Mouse (Mus musculus) kidney, embryonic 16.5 days (tissue): ENCODE results near the gene Nipsnap2. TPM values are rescaled to one million over a fixed set of nuclear protein-coding genes. Genes with fewer than 3 reads are reported as not detected.
"Not testable (repeated sequence)": the region's sequence is repeated elsewhere in the genome, so short reads cannot be mapped to it uniquely, and the experiment has no call there.

ENCODE experiments used
- ATAC-seq: fragments of 200-750 bp; cut with Nextera tagmentation; 2 replicates; pipeline ENCODE4 v1.8.0; 2017; ENCODE audit warnings: moderate TSS enrichment; ENCODE audit not compliant: low FRiP score, low TSS enrichment
- H3K27ac ChIP-seq: fragments of 300-500 bp; sonication (generic); 2 replicates; pipeline ENCODE4 v1.5.1; 2014; ENCODE audit warnings: low read length
- H3K27me3 ChIP-seq: fragments of 300-500 bp; sonication (generic); 2 replicates; pipeline ENCODE4 v1.6.1; 2014; ENCODE audit warnings: low read length, control low read depth, mixed read lengths; ENCODE audit not compliant: insufficient read depth
- H3K36me3 ChIP-seq: fragments of 300-500 bp; sonication (generic); 2 replicates; pipeline ENCODE4 v1.6.1; 2014; ENCODE audit warnings: low read length, control low read depth, mixed read lengths; ENCODE audit not compliant: insufficient read depth
- H3K4me1 ChIP-seq: fragments of 300-500 bp; sonication (generic); 2 replicates; pipeline ENCODE4 v1.6.1; 2014; ENCODE audit warnings: low read length, control low read depth, mixed read lengths; ENCODE audit not compliant: insufficient read depth
- H3K4me2 ChIP-seq: fragments of 300-500 bp; sonication (generic); replicated peaks from 2 replicates; pipeline ENCODE4 v1.6.1; 2014; ENCODE audit warnings: low read depth, low read length
- H3K4me3 ChIP-seq: fragments of 300-500 bp; sonication (generic); 2 replicates; pipeline ENCODE4 v1.5.1; 2014; ENCODE audit warnings: mild to moderate bottlenecking, low read length
- H3K9ac ChIP-seq: fragments of 300-500 bp; sonication (generic); replicated peaks from 2 replicates; pipeline ENCODE4 v1.6.1; 2014; ENCODE audit warnings: low read length
- H3K9me3 ChIP-seq: fragments of 300-500 bp; sonication (generic); 2 replicates; pipeline ENCODE4 v1.6.1; 2016; ENCODE audit warnings: low read length, control low read depth
- WGBS: fragments of 180-500 bp; shearing (Covaris S2); extraction: QIAGEN DNeasy Blood & Tissue Kit; methylation state at CpG from one replicate; pipeline ENCODE4 v1.1.7; 2014; 5-methylcytosine and 5-hydroxymethylcytosine counted together
- polyA plus RNA-seq: library from polyadenylated mRNA; unstranded; fragments of >200 nt; fragmentation: Nextera tagmentation; extraction: Ambion mirVana; gene quantifications from 2 replicates; pipeline ENCODE4 v1.2.1, GENCODE M21; 2015

Gene Nipsnap2
- polyA plus RNA-seq, 1 experiment from 2014 or later, result 152 TPM

DNA sequence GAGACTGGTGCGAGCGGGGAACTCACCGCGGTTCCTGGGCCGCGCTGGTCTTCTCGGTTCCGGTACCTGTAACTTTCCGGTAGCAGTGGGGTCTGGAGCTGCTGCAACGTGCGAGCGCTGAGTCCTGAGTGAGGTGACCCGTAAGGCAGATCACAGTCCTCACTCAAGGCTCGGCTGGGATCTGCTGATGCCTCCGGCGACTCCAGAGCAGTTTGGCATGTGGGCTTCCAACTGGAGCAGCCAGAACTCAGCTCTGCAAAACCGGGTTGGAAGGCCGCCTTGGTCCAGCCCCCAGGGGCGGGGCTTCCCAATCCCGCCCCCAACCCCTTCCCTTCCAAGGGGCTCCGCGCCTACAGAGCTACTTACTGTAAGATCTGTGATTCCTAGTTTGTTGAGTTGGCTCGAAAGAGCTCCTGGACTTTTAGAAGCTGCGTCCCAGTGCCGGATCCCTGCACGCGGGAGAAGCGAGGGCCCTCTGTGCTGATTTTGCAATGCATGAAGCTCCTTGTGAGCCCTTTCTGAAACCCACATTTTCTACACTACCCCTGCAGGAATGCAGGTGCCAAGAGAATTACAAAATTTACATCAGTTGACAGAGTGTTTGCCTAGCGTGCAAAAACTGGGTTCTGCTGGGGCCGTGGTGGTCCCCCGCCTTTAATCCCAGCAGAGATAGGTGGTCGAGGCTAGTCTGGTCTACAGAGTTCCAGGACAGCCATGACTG, 54.3 kb downstream of the Nipsnap2 start:
- H3K4me3 ChIP-seq, result peak overlapping the region; percentile 70
- peak overlapping the region; percentile 94 for H3K4me2 ChIP-seq
- H3K9ac ChIP-seq, result peak overlapping the region; percentile 78
- peaks cover 2% of the 10 kb centered on the region; the same call in 1 of the 2 replicates for H3K36me3 ChIP-seq
- peak; percentile 96 for ATAC-seq
- WGBS, result 1% methylated on average over 32 of the region's 32 CpGs
- H3K27me3 ChIP-seq, result no peaks in the 10 kb centered on the region
- H3K27ac ChIP-seq, result peak overlapping the region; percentile 79
- H3K9me3 ChIP-seq, result no peaks in the 10 kb centered on the region
- H3K4me1 ChIP-seq, result peaks cover 15% of the 10 kb centered on the region

DNA sequence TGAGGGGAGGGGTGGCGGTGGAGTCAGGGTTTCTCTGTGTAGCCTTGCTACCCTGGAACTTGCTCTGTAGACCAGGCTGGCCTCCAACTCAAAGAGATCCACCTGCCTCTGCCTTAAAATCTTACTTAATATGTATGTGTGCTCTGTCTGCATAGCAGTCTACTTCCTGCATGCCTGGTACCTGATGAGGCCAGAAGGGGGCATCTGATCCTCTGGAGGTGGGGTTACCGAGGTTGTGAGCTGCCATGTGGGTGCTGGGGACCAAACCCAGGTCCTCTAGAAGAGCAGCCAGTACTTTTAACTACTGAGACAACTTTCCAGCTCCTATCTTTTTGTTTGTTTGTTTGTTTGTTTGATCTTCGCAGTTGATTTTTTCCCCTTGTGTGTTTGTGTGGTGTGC, 55.3 kb downstream of the Nipsnap2 start:
- H3K4me1 ChIP-seq, result peaks cover 15% of the 10 kb centered on the region
- WGBS, result 92% methylated on average over 3 of the region's 3 CpGs
- no peaks in the 10 kb centered on the region for H3K9me3 ChIP-seq
- ATAC-seq, result no peak
- H3K27me3 ChIP-seq, result no peaks in the 10 kb centered on the region
- H3K9ac ChIP-seq, result no peak overlapping the region
- no peak overlapping the region for H3K4me3 ChIP-seq
- H3K36me3 ChIP-seq, result peaks cover 2% of the 10 kb centered on the region; the same call in 1 of the 2 replicates
- no peak overlapping the region for H3K4me2 ChIP-seq
- H3K27ac ChIP-seq, result no peak overlapping the region

DNA sequence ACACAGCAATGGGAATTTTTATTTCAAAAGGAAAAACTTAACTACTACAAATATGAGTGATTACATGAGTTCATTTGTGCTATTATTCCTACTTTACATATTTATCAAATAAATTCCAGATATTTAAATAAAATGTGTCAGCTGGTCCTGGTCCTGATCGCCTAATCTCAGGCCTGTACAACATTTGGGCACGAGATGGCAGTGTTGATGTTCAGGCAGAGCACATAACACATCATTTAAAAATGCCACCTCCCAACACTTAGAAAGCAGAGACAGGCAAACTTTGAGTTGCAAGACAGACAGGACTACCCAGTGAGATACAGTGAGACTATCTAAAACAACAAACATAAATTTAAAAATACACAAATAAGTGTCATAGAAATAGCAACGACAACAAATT, 57.3 kb downstream of the Nipsnap2 start:
- H3K36me3 ChIP-seq, result no peaks in the 10 kb centered on the region
- H3K9me3 ChIP-seq, result no peaks in the 10 kb centered on the region
- H3K4me2 ChIP-seq, result no peak overlapping the region
- ATAC-seq, result no peak
- H3K4me1 ChIP-seq, result peaks cover 15% of the 10 kb centered on the region
- no peaks in the 10 kb centered on the region for H3K27me3 ChIP-seq
- H3K9ac ChIP-seq, result no peak overlapping the region
- WGBS, result 50% methylated on average over 3 of the region's 3 CpGs
- H3K4me3 ChIP-seq, result no peak overlapping the region
- no peak overlapping the region for H3K27ac ChIP-seq

DNA sequence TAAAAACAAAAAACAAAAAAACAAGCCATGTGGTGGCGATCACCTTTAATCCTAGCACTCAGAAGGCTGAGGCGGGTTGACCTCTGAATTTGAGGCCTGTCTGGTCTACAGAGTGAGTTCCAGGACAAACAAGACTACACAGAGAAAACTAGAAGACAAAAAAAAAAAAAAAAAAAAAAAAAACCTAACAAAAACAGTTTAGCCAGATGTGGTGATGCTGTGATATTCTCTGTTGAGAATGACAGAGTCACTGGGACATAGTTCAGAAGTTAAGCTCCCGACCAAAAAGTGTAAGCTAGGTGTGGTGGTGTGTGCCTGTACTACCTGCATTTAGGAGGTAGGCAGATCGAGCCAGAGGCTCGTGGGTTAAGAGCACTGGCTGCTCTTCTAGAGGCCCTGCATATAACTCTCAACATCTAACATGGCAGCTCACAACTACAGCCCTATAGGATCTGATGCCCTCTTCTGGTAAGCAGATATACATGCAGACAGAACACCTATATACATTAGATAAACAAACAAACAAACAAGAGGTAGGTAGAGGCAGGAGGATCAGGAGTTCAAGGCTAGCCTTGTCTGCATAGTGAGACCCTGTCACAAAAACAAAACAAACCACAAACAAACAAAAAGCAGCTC, 60.5 kb downstream of the Nipsnap2 start:
- Histone ChIP-seq H3K9me3 (no peaks in the 10 kb centered on the region), H3K4me1 (peaks cover 17% of the 10 kb centered on the region), H3K9ac (no peak overlapping the region), H3K4me3 (no peak overlapping the region), H3K36me3 (peaks cover 19% of the 10 kb centered on the region), H3K4me2 (no peak overlapping the region), H3K27me3 (no peaks in the 10 kb centered on the region), H3K27ac (no peak overlapping the region)
- 88% methylated on average over 5 of the region's 5 CpGs for WGBS
- ATAC-seq, result no peak

DNA sequence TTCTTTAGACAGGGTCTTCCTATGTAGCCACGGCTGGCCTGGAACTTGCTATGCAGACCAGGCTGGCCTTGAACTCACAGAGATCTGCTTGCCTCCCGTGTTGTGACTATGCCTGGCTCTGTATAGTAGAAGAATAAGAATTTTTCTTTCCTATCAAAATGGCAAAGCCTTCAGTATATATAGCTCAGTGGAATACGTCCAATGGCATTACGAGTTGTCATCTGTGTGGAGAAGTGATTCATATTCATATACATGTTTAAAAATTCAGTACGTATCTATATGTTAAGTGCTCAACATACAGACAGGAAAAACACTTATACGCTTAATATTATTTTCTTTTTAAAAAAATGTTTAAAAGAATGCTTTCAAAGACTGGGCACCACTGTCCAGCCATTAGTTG, 61.3 kb downstream of the Nipsnap2 start:
- peak overlapping the region; percentile 98 for H3K9ac ChIP-seq
- 75% methylated on average over 6 of the region's 6 CpGs for WGBS

DNA sequence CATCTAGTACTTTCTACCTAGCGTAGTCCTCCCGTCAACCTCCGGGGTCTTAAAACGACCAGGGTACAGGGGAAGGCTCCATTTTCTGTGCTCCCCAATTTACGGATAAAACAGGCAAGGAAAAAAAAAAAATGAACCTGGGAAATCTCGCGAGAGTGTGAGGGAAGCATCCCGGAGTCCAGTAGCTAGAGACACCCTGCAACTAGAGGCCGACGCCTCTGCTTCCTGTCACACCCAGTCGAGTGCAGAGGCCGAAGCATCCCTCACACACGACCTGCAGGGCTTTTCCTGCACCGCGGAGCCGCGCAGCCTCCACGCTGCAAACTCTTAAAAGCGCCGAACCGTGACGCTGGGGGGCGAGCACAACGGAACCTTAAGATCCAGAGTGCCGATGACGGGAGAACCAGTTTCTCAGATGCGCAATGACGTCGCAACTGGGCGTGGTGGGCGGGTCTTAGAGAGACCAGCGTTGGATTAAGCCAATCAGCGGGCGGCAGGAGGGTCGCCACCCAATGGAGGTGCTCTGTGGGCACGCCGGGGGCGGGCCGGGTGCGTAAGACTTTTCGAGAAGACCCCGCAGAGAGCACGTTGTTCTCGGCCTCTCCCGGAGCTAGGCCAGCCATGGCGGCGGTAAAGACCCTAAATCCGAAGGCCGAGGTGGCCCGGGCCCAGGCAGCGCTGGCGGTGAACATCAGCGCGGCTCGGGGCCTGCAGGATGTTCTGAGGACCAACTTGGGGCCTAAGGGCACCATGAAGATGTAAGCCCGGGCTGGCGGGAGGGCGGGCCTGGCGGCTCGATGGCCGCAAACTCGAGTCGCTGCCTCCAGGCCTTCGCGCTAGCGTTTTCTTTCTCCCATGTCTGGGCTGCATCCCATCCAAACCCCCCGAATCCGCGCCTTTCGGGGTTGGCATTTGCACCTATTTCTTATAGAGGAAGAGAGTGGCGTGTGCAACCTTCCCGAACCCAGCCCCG, 62.2 kb downstream of the Nipsnap2 start, which contains the start of gene Psph:
TSS of gene Psph (minus strand) at position 632 of the 973 bp plus-strand sequence.
- Histone ChIP-seq H3K27me3 (no peaks in the 10 kb centered on the region), H3K4me3 (peak within 1 kb of the TSS; percentile 85), H3K9me3 (no peaks in the 10 kb centered on the region), H3K27ac (peak within 1 kb of the TSS; percentile 99), H3K4me1 (peaks cover 17% of the 10 kb centered on the region), H3K36me3 (peaks cover 32% of the 10 kb centered on the region), H3K4me2 (peak within 1 kb of the TSS; percentile 86), H3K9ac (peak within 1 kb of the TSS; percentile 98)
- WGBS, result under 1% methylated on average over 73 of the region's 73 CpGs
- ATAC-seq, result peak; percentile 99

More for the DNA sequence above, 61.3 kb downstream of the Nipsnap2 start:
- peak overlapping the region; percentile 99 for H3K27ac ChIP-seq
- H3K4me2 ChIP-seq, result peak overlapping the region; percentile 53
- no peak for ATAC-seq
- H3K9me3 ChIP-seq, result no peaks in the 10 kb centered on the region
- peak overlapping the region; percentile 85 for H3K4me3 ChIP-seq
- H3K4me1 ChIP-seq, result peaks cover 17% of the 10 kb centered on the region
- no peaks in the 10 kb centered on the region for H3K27me3 ChIP-seq
- H3K36me3 ChIP-seq, result peaks cover 24% of the 10 kb centered on the region

DNA sequence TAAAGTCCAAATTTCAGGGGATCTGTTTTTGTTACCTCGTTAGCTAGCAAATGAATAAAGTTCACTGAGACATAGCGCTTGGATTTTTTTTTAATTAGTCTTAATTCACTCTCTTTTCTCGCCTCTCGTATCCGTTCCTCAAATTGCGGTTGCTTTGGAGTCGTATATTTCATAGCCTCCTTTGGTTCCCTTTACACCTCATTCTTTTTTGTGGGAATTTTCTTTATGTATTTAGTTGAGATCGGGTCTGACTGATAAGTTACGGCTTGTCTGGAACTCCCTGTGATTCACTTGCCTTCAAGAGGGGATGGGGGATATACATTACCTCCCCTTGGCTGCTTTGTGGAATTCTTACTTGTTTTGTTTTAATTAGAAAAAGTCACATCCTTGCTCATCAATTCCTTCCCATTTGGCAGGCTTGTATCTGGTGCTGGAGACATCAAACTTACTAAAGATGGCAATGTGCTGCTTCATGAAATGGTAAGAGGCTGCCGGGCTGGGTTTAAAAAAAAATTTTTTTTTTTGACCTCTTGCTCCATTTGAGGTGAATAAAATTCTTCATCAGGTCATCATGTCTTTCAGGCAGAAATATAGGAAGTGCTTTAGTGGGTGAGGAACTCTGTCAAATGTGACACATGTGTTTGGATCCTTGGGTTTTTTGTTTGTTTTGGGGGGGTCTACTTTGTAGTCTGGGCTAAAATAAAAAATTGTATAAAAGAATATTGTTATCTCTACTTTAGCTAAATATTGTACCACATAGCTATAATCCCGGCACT, 63.1 kb downstream of the Nipsnap2 start:
- Histone ChIP-seq H3K4me1 (peaks cover 17% of the 10 kb centered on the region), H3K4me2 (peak overlapping the region; percentile 86), H3K36me3 (peaks cover 40% of the 10 kb centered on the region), H3K9ac (peak overlapping the region; percentile 98), H3K27me3 (no peaks in the 10 kb centered on the region), H3K4me3 (peak overlapping the region; percentile 85), H3K9me3 (no peaks in the 10 kb centered on the region), H3K27ac (peak overlapping the region; percentile 92)
- WGBS, result 11% methylated on average over 11 of the region's 11 CpGs
- no peak for ATAC-seq

DNA sequence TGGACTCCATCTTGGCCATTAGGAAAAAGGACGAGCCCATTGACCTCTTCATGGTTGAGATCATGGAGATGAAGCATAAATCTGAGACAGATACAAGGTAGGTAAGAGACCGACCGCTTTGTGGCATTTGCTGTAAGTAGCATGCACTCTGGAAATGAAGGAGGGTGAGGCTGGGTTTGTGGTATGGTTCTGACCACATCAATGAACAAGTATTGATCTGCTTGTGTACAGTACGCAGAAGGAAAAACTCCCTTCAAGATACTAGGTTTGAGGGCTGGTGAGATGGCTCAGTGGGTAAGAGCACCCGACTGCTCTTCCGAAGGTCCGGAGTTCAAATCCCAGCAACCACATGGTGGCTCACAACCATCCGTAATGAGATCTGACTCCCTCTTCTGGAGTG, 65.7 kb downstream of the Nipsnap2 start:
- Histone ChIP-seq H3K36me3 (peaks cover 54% of the 10 kb centered on the region), H3K4me1 (peaks cover 17% of the 10 kb centered on the region)
- not testable (repeated sequence) for H3K27ac ChIP-seq, H3K9ac ChIP-seq, H3K27me3 ChIP-seq, ATAC-seq, H3K4me3 ChIP-seq, H3K4me2 ChIP-seq, H3K9me3 ChIP-seq
- 94% methylated on average over 7 of the region's 8 CpGs for WGBS
